Mouse (Mus musculus) hindbrain, embryonic 15.5 days (tissue): ENCODE data around the gene Acacb. TPM values are rescaled to one million over a fixed set of nuclear protein-coding genes. Genes with fewer than 3 reads are reported as not detected.

Source experiments
- ATAC-seq: fragments of 200-750 bp; cut with Nextera tagmentation; 2 replicates; pipeline ENCODE4 v1.8.0; 2017; ENCODE audit warnings: low read depth, moderate number of reproducible peaks, moderate TSS enrichment; ENCODE audit not compliant: low FRiP score
- H3K27ac ChIP-seq: fragments of 300-500 bp; sonication (generic); replicated peaks from 2 replicates; pipeline ENCODE4 v1.5.1; 2015; ENCODE audit warnings: mild to moderate bottlenecking, inconsistent platforms
- H3K27me3 ChIP-seq: fragments of 300-500 bp; sonication (generic); 2 replicates; pipeline ENCODE4 v1.6.1; 2015; ENCODE audit warnings: control low read depth, inconsistent platforms
- H3K36me3 ChIP-seq: fragments of 300-500 bp; sonication (generic); 2 replicates; pipeline ENCODE4 v1.6.1; 2015; ENCODE audit warnings: control low read depth, inconsistent platforms
- H3K4me1 ChIP-seq: fragments of 300-500 bp; sonication (generic); replicated peaks from 2 replicates; pipeline ENCODE4 v1.6.1; 2015; ENCODE audit warnings: control low read depth, inconsistent platforms
- H3K4me2 ChIP-seq: fragments of 300-500 bp; sonication (generic); 2 replicates; pipeline ENCODE4 v1.6.1; 2015; ENCODE audit warnings: moderate library complexity, mild to moderate bottlenecking, inconsistent platforms
- H3K4me3 ChIP-seq: fragments of 300-500 bp; sonication (generic); 2 replicates; pipeline ENCODE4 v1.5.1; 2015; ENCODE audit warnings: mild to moderate bottlenecking, inconsistent platforms
- H3K9ac ChIP-seq: fragments of 300-500 bp; sonication (generic); 2 replicates; pipeline ENCODE4 v1.6.1; 2015; ENCODE audit warnings: inconsistent platforms
- H3K9me3 ChIP-seq: fragments of 300-500 bp; sonication (generic); 2 replicates; pipeline ENCODE4 v1.6.1; 2016; ENCODE audit warnings: control low read depth, inconsistent platforms
- WGBS: fragments of 180-500 bp; shearing (Covaris S2); methylation state at CpG from one replicate; pipeline ENCODE4 v1.1.7; 2015; 5-methylcytosine and 5-hydroxymethylcytosine counted together
- polyA plus RNA-seq: library from polyadenylated mRNA; unstranded; fragments of >200 nt; fragmentation: Nextera tagmentation; extraction: Ambion mirVana; gene quantifications from 2 replicates; pipeline ENCODE4 v1.2.1, GENCODE M21; 2015

Acacb gene
- polyA plus RNA-seq, 1 experiment from 2014 or later = 4.4 TPM

- no peak for ATAC-seq
- Histone ChIP-seq H3K36me3 (no peaks in the 10 kb centered on the region), H3K4me2 (no peak overlapping the region), H3K9me3 (no peaks in the 10 kb centered on the region), H3K27ac (no peak overlapping the region), H3K27me3 (no peaks in the 10 kb centered on the region), H3K9ac (no peak overlapping the region), H3K4me3 (no peak overlapping the region), H3K4me1 (no peaks in the 10 kb centered on the region)
- WGBS = 73% methylated on average over 2 of the region's 2 CpGs
Observed at GRCm38 (mm10) chr5:114187108-114187507, 40.8 kb downstream of the Acacb start.

GRCm38 (mm10) chr5:114188900-114189464 is 42.6 kb downstream of the Acacb start:
- no peaks in the 10 kb centered on the region for H3K9me3 ChIP-seq
- no peak for ATAC-seq

GRCm38 (mm10) chr5:114194161-114194560 is 47.8 kb downstream of the Acacb start:
- no peaks in the 10 kb centered on the region for H3K36me3 ChIP-seq
- no peak overlapping the region for H3K9ac ChIP-seq
- no peak overlapping the region for H3K4me2 ChIP-seq
- no peak overlapping the region for H3K27ac ChIP-seq
- H3K4me1 ChIP-seq = peaks cover 4% of the 10 kb centered on the region
- no peaks in the 10 kb centered on the region for H3K27me3 ChIP-seq
- WGBS = 86% methylated on average over 11 of the region's 11 CpGs
- no peak for ATAC-seq
- no peaks in the 10 kb centered on the region for H3K9me3 ChIP-seq
- no peak overlapping the region for H3K4me3 ChIP-seq

More at GRCm38 (mm10) chr5:114188900-114189464, 42.6 kb downstream of the Acacb start:
- no peaks in the 10 kb centered on the region for H3K27me3 ChIP-seq
- H3K27ac ChIP-seq = no peak overlapping the region
- H3K4me1 ChIP-seq = no peaks in the 10 kb centered on the region
- no peak overlapping the region for H3K9ac ChIP-seq
- H3K4me3 ChIP-seq = no peak overlapping the region
- no peaks in the 10 kb centered on the region for H3K36me3 ChIP-seq
- H3K4me2 ChIP-seq = no peak overlapping the region
- 82% methylated on average over 12 of the region's 12 CpGs for WGBS

GRCm38 (mm10) chr5:114199116-114199777 is 52.9 kb downstream of the Acacb start:
- no peak overlapping the region for H3K9ac ChIP-seq
- H3K4me2 ChIP-seq = no peak overlapping the region
- 39% methylated on average over 13 of the region's 13 CpGs for WGBS

GRCm38 (mm10) chr5:114206158-114206557 is 59.8 kb downstream of the Acacb start:
- Histone ChIP-seq H3K4me3 (no peak overlapping the region), H3K4me2 (no peak overlapping the region), H3K27ac (no peak overlapping the region), H3K9ac (no peak overlapping the region), H3K36me3 (no peaks in the 10 kb centered on the region), H3K4me1 (no peaks in the 10 kb centered on the region), H3K9me3 (no peaks in the 10 kb centered on the region), H3K27me3 (no peaks in the 10 kb centered on the region)
- ATAC-seq = no peak
- 78% methylated on average over 2 of the region's 2 CpGs for WGBS

More at GRCm38 (mm10) chr5:114199116-114199777, 52.9 kb downstream of the Acacb start:
- H3K36me3 ChIP-seq = no peaks in the 10 kb centered on the region
- no peaks in the 10 kb centered on the region for H3K9me3 ChIP-seq
- no peak for ATAC-seq
- H3K27ac ChIP-seq = no peak overlapping the region
- peaks cover 11% of the 10 kb centered on the region for H3K4me1 ChIP-seq
- no peaks in the 10 kb centered on the region for H3K27me3 ChIP-seq
- no peak overlapping the region for H3K4me3 ChIP-seq

GRCm38 (mm10) chr5:114213183-114213582 is 66.8 kb downstream of the Acacb start:
- Histone ChIP-seq H3K4me1 (no peaks in the 10 kb centered on the region), H3K9ac (no peak overlapping the region), H3K9me3 (no peaks in the 10 kb centered on the region), H3K27me3 (no peaks in the 10 kb centered on the region), H3K27ac (no peak overlapping the region), H3K4me2 (no peak overlapping the region), H3K4me3 (no peak overlapping the region), H3K36me3 (no peaks in the 10 kb centered on the region)
- 78% methylated on average over 10 of the region's 10 CpGs for WGBS
- no peak for ATAC-seq

GRCm38 (mm10) chr5:114218771-114219170 is 72.4 kb downstream of the Acacb start:
- H3K27ac ChIP-seq = no peak overlapping the region
- H3K4me3 ChIP-seq = no peak overlapping the region
- no peaks in the 10 kb centered on the region for H3K4me1 ChIP-seq
- no peak for ATAC-seq
- H3K4me2 ChIP-seq = no peak overlapping the region
- no peaks in the 10 kb centered on the region for H3K27me3 ChIP-seq
- WGBS = 87% methylated on average over 14 of the region's 14 CpGs
- no peaks in the 10 kb centered on the region for H3K36me3 ChIP-seq
- H3K9me3 ChIP-seq = no peaks in the 10 kb centered on the region
- no peak overlapping the region for H3K9ac ChIP-seq

GRCm38 (mm10) chr5:114226051-114226450 is 79.7 kb downstream of the Acacb start:
- Histone ChIP-seq H3K36me3 (no peaks in the 10 kb centered on the region), H3K4me2 (no peak overlapping the region), H3K4me1 (no peaks in the 10 kb centered on the region), H3K9me3 (peaks cover 11% of the 10 kb centered on the region), H3K9ac (no peak overlapping the region), H3K27me3 (no peaks in the 10 kb centered on the region), H3K27ac (no peak overlapping the region), H3K4me3 (no peak overlapping the region)
- ATAC-seq = no peak
- 95% methylated on average over 7 of the region's 7 CpGs for WGBS

GRCm38 (mm10) chr5:114228901-114229300 is 82.6 kb downstream of the Acacb start:
- Histone ChIP-seq H3K36me3 (no peaks in the 10 kb centered on the region), H3K4me1 (no peaks in the 10 kb centered on the region), H3K27ac (no peak overlapping the region), H3K9me3 (peaks cover 11% of the 10 kb centered on the region), H3K4me2 (no peak overlapping the region), H3K4me3 (no peak overlapping the region), H3K27me3 (no peaks in the 10 kb centered on the region), H3K9ac (no peak overlapping the region)
- WGBS = 90% methylated on average over 5 of the region's 5 CpGs
- ATAC-seq = no peak

- Histone ChIP-seq H3K36me3 (no peaks in the 10 kb centered on the region), H3K9me3 (no peaks in the 10 kb centered on the region), H3K27me3 (no peaks in the 10 kb centered on the region), H3K27ac (no peak overlapping the region), H3K9ac (no peak overlapping the region), H3K4me3 (no peak overlapping the region), H3K4me1 (no peaks in the 10 kb centered on the region), H3K4me2 (no peak overlapping the region)
- WGBS = 37% methylated on average over 7 of the region's 7 CpGs
- no peak for ATAC-seq
Observed at GRCm38 (mm10) chr5:114238924-114239323, 92.6 kb downstream of the Acacb start.

GRCm38 (mm10) chr5:114239737-114240136 is 93.4 kb downstream of the Acacb start:
- no peak overlapping the region for H3K9ac ChIP-seq
- no peak overlapping the region for H3K27ac ChIP-seq
- no peak overlapping the region for H3K4me3 ChIP-seq
- no peak overlapping the region for H3K4me2 ChIP-seq
- H3K4me1 ChIP-seq = no peaks in the 10 kb centered on the region
- ATAC-seq = no peak
- H3K36me3 ChIP-seq = no peaks in the 10 kb centered on the region
- no peaks in the 10 kb centered on the region for H3K9me3 ChIP-seq
- WGBS = 43% methylated on average over 14 of the region's 14 CpGs
- no peaks in the 10 kb centered on the region for H3K27me3 ChIP-seq

- no peak for ATAC-seq
- H3K9me3 ChIP-seq = no peaks in the 10 kb centered on the region
- no peaks in the 10 kb centered on the region for H3K36me3 ChIP-seq
- H3K4me2 ChIP-seq = no peak overlapping the region
- no peak overlapping the region for H3K27ac ChIP-seq
- H3K4me1 ChIP-seq = peaks cover 8% of the 10 kb centered on the region
- H3K9ac ChIP-seq = no peak overlapping the region
- no peak overlapping the region for H3K4me3 ChIP-seq
- H3K27me3 ChIP-seq = no peaks in the 10 kb centered on the region
- 81% methylated on average over 7 of the region's 7 CpGs for WGBS
Observed at GRCm38 (mm10) chr5:114246465-114246864, 100.1 kb downstream of the Acacb start.
